Mouse (Mus musculus): ENCODE data around the gene Cdc25a.

The Cdc25a gene

DNA sequence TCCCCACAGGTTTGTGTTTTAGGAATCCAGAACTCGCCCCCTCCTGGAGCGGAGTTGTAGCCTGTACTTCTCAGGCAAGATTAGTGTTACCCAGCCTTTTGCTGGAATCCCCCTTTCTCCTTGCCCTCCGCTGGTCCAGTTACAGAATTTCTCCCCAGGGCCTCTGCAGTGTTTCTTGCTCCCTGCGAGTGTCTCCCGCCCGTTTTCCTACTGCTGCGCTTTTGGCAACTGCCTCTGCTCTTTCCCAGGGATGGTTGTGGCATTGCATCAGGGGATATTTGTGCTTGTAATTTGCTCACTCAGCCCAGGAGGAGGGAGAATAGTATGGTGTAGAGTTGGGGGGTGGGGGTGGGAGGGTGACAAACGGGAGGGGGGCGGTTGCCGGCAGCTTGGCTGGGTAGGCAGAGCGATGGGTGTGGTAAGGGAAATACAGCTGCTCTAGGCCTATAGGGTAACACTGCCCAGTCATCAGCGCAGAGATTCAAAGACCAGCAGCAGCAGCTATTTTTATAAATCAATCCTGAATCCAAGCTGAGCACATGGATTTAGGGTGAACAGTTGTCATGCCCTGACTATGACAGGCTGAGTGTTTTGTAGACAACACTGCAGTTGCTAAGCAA is 57.5 kb downstream of the Cdc25a start:
- peak; percentile 62 for DNase-seq (ENCODE audit: low read depth, low spot score)

DNA sequence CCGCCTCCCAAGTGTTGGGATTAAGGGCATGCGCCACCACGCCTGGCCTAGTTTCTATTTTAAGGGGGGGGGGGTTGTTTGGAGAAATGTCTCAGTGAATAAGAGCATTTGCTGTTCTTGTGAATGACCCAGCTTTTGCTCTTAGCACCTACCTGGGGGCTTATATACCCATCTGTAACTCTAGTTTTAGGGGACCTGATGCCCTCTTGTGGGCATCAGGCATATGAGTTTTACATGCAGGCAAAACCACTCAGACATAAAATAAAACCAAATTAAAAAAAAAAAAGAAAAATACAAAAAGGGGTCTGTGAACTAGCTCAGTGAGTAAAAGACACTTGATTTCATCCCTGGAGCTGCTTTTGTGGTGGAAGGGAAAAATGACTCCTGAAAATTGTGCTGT is 64.0 kb downstream of the Cdc25a start:
- DNase-seq (ENCODE audit: low read depth, low spot score) = no peak

DNA sequence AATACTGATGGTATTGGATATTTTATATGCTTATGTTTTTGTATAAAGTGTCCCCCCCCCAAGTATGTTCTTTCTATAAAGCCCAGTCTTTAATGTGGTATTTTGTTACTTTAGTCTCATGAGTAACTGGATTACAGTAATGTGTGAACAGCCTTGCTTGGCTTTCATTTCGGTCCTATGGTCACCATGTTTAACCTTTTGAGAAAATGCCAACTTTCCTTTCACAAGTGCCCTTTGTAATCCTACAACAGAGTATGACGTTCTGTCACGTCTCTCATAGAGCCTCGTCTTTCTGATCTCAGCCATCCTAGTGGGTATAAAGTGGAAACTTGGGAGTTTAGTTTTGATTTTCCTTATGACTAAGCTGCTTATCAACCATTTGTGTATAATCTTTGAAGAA is 67.4 kb downstream of the Cdc25a start:
- no peak for DNase-seq (ENCODE audit: low read depth, low spot score)

Measured in telencephalon, adult 2 months (tissue).